Mouse (Mus musculus): ENCODE results near the gene Rdh19. TPM values are rescaled to one million over a fixed set of nuclear protein-coding genes. Genes with fewer than 3 reads are reported as not detected.
"Not testable (repeated sequence)": the region's sequence is repeated elsewhere in the genome, so short reads cannot be mapped to it uniquely, and the experiment has no call there.

Rdh19 gene
- total RNA-seq, 2 experiments from 2014 or later, result not detected

DNA sequence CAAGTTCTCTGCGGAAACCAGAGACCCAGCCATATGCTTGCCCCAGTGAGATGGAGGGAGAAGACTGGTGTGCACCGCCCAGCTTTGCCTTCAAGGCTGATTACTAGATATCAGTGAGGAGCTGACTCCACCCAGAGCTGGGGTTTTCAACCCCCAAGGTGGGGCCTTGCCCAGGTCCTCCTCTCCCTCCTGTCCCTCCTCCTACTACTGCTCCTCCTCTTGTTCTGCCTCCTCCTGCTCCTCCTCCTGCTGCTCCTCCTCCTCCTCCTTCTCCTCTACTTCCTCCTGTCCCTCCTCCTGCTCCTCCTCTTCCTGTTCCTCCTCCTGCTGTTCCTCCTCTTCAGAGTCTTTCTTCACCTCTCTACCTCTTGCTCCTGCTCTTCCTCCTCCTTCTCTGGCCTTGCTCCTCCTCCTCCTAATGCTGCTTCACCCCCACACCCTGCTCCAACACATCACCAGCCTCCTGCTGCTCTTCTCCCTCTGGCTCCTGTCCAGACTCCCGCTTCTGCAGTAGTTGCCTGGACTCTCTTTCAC is 29.5 kb downstream of the Rdh19 start:
- DNase-seq (ENCODE audit: low spot score in 2 of 2), result peak in 1 of 2 experiments; percentile 10

DNA sequence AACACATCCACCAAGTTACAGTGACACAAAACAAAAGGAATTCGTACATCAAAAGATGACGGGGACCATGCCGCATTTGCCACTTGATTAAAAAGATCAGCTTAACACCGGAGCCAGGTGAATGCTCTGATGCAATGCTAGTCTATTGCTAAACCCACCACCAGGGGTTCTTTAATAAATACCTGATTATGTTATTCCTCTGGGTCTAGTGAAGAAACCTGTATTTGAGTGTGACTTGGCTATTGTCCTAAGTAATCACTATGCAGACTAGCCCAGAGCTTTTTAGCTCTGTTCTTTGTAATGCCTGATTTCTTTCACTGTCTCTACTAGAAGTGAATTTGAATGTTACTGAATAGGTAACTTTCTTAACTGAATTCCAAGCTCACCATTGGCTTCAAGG is 31.3 kb downstream of the Rdh19 start:
- no peak for DNase-seq (ENCODE audit: low spot score in 2 of 2)

DNA sequence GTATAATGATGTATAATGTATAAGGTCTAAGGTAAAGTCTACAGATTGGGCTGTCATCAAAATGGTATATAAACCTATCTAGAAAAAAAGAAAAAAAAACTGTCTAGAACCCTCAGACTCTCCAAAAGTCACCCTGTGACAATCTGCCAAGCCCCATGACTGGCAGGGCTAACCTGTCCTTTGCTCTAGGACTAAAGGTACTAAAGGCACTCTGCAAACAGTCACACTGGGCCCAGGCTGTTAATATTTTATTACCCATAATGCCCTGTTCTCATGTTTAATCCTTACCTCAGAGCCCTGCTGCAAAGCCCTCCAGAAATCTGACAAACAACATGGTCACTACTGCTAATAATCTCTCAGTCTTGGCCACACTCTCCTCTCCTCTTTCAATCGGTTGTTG is 36.8 kb downstream of the Rdh19 start:
- DNase-seq (ENCODE audit: low spot score in 2 of 2), result no peak

DNA sequence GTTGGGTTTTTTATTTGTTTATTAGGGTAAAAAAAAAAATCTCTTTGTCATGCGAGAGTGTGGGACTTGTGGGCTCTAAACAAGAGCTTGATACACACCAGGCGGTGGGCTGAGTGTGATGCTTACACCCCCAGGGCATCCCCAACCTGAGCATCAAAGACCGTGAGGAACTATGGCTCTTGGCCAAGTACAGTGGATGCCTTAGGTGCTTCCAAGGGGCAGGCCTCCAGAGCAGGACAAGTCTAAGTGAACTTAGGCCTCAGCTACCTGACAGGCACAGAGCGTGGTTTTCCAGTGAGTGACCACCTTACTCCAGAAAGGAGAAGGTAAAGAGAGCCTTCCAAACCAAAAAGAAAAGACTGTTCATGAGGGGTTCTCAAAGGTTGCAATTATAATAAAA is 37.2 kb downstream of the Rdh19 start:
- no peak for DNase-seq (ENCODE audit: low spot score in 2 of 2)

DNA sequence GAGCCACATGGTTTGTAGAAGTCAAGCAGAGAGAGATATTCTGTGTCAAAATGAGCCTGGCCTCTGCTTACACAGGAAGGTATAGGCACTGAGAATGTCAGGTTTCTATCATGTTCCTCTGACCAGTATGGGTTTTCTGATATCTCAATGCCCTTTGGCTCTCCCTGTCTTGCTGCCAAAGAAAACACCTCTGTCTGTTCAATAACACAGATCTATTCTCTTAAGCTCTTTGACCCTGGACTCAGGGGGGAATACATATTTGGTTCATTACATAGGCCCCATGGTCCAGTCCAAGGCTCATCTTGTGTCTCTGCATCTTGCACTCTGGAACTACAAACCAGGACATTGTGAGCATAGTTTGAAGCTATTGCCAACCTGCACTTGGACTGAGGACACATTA is 38.9 kb downstream of the Rdh19 start, which contains the start of gene Rdh7:
Gene Rdh7, minus strand, starts transcription at position 213 of the 400 bp plus-strand sequence.
- no peak for DNase-seq (ENCODE audit: low spot score in 2 of 2)

DNA sequence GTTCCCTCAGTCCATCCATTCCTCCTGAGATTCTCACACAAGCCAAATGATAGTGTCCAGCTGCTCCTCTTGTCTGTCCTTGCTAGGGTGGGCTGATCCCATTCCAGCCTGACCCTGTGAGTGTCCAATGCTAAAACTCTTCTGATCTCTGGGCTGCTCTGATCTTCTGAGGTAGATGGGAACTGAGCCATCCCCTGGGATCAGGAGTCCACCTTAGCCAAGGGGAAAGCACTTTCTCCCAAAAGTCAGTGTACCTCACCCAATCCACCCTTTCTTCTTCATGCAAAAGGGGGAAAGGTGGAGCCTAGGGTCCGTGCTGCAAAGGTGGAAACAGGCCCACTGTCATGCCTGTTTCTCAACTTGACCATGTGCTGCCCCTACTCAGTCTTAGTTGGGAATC is 41.8 kb downstream of the Rdh19 start:
- DNase-seq (ENCODE audit: low spot score in 2 of 2), result no peak

DNA sequence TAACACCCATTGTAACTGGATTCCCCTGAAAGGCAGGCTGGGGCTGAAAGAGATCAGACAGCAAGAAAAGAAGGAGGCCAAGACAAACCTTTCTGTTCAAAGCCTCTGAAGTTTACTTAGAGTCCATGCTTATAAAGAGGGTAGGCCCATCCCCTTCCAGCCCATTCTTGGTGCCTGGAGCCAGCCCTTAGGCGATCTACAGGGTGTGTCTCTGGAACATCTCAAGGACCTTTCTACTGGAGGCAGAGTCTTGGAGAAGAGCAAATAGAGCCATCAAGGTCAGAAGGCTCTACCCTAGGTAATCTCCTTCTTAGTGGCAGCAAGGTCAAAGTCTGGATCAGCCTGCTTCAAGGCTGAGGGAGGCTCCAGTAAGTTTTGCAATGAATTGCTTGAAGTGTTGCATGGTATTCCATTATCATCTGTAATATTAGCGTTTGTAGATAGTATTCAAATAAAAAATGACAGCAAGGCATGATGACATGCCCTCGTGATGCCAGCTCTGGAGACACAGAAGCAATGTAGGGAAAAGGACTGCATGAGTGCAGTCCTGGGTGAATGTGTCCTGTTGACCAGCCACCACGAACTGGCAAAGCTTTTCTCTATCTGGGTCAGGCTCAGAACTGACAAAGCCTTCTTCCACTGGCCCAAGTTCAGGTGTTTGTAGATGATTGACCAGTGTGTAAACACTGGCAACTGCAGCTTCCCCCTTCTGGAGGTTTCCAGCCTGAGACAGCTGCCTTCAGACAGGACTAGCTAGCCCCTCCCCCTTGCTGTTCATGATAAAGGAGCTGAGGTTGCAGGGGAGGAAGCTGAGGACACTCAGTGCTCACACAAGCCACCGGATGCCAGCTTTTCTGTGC is 43.7 kb downstream of the Rdh19 start:
- not testable (repeated sequence) for DNase-seq (ENCODE audit: low spot score in 2 of 2)

DNA sequence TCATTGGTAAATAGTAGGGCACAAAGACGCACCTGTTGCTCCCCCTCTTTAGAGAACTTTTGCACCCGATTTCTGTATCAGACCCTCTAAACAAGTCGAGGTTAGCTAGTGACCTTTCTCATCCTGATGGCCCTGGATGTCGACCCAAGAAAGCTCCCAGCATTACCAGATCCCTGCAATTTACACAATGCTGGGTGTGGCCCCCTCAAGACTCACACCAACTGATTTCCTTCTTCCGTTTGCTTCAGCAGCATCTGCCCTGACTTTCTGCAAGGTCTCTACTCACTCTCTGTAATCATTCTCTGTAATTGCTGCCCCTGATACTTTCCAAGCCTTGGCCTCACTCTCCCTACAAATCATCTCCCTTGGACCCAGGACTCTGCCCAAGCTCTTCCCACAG is 47.0 kb downstream of the Rdh19 start:
- no peak for DNase-seq (ENCODE audit: low spot score in 2 of 2)

DNA sequence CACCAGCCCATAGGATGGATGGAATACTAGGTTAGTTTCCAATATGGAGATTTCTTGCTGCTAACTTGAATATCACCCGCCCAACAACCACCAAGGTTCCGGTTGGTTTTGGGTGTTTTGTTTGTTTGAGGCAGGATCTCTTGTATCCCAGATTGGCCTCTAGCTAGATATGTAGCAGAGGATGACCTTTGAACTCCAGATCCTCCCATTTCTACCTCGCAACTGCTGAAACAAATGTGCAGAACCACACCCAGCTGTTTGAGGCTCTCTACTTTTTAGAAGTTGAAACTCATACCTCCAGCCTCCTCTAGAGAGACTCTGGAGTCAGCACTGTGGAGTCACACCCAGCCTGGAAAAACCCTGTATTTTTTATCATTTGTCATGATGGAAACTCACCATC is 47.8 kb downstream of the Rdh19 start:
- no peak for DNase-seq (ENCODE audit: low spot score in 2 of 2)

DNA sequence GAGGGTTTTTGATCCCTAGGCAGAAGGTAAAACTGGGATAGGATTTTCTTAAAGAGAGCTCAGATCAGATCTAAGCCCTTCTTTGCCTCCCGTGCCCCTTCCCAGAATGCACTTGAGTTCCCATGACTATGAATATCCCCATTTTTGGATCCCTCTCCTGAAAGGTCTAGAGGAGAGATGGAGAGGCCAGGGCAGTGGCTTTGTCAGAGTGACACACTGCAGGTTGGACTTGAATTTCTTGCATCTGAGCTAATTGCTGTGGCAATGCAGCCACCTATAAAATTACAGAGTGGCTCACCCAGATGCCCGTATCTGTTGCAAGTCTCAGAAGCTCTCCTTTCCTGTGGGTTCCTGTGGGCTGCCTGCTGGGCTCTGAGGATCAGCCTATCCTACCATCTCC is 48.5 kb downstream of the Rdh19 start, which contains the start of gene Sdr9c7:
Gene Sdr9c7, plus strand, starts transcription at position 301 of the 400 bp plus-strand sequence.
- no peak for DNase-seq (ENCODE audit: low spot score in 2 of 2)

DNA sequence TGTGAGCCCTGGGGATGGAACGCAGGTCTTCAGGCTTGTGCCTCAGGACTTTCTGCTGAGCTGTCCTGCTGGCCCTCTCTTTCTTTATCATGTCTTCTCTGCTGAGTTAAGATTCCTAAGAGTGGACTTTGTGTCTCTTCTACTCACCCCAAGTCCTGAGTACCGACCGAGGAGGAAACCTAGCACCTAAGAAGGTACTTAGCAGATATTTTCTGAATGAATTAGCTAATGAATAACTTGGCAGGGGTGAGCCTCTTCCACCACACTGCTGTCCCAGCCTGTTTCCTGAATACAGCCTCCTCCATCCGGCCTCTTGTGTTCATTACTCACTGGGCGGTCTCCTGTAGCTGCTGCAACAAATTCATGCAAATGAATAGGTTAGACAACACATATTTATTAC is 50.1 kb downstream of the Rdh19 start:
- no peak for DNase-seq (ENCODE audit: low spot score in 2 of 2)

DNA sequence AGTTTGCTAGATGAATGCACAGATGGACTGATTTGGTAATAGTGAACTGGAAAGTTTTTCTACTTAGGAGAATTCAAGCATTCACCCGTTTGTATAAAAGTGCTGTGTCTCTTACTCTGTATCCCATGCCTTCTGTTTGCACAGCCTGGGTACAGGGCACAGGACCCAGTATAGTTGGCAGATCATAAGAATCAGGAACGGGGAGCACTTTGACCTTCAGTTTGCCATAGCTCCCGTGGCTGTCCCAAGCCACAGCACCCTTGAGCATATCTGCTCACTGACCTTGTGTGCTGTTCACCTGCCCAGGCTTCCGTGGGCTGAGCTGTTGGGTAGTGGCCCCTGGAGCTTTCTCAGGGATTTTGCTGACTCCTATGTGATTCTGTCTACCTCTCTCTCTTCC is 52.0 kb downstream of the Rdh19 start:
- no peak for DNase-seq (ENCODE audit: low spot score in 2 of 2)

DNA sequence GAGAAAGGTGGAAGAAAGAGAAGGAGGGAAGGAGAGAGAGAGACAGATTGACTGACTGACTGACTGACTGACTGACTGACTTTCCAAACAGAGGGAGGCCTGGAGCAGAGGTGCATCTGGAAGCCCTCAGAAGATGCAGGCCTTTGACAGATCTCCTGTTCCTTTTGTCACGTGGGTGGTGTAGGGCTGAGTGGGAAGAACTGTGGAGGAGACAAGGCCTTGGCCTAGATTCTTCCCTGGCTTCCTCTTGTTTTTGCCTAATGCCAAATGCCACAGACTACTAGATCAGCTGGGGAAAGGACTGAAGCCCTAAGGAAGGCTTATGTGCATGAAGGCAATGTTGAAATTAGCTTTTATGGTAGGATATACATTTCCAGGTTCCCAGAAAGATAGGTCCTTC is 53.4 kb downstream of the Rdh19 start:
- peak in 1 of 2 experiments; percentile 5 for DNase-seq (ENCODE audit: low spot score in 2 of 2)

DNA sequence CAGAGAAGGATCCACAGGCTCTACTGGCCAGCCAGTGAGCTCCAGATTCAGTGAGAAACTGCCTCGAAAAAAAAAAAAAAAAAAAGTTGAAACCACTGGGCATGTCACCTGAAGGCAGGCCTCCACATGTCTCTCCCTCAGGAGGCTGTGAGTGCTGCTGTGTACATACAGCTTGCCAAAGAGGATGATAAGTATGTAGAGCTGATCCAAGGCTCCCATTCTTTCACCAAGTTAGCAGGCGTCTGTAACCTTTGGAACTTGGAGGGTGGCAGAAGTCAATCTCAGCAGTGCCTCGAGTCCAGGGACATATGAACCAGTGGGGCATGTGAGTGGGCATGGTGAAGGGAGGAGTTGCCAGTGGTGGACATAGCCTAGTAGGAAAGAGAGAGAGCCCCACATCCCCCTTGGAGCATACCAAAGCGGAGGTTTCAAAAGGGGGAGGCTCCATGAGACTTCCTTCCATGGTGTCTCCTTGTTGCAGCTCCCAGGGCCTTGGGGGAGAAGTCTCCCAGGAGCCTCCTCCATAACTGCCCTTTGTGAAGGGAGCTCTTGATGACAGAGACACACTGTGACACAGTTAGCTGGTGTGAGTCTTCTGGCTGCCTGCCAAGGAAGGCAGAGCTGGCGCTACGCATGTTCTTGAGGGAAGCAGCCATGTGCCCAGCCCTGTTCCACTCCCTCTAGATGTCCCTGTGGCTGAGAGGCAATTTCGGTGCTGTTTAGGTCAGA is 55.2 kb downstream of the Rdh19 start:
- DNase-seq (ENCODE audit: low spot score in 2 of 2), result peak in 1 of 2 experiments; percentile 11

DNA sequence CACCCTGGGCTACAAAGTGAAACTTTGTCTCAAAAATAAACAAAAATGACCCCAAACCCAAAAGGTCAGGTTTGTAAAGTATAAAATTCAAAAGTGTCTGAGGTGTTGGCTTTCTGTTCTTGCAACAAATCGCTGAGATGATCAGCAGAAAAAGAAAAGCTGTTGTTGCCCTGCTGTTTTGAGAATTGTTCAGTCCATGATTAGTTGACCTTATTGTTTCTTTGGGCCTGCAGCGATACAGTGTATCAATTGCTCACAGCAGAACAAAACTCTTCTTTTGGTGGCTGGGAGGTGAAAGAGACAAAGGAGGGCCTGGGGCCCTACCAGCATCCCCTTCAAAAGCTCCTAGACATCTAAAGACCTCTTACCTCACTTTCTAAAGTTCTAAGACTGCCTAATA is 56.4 kb downstream of the Rdh19 start:
- no peak for DNase-seq (ENCODE audit: low spot score in 2 of 2)

DNA sequence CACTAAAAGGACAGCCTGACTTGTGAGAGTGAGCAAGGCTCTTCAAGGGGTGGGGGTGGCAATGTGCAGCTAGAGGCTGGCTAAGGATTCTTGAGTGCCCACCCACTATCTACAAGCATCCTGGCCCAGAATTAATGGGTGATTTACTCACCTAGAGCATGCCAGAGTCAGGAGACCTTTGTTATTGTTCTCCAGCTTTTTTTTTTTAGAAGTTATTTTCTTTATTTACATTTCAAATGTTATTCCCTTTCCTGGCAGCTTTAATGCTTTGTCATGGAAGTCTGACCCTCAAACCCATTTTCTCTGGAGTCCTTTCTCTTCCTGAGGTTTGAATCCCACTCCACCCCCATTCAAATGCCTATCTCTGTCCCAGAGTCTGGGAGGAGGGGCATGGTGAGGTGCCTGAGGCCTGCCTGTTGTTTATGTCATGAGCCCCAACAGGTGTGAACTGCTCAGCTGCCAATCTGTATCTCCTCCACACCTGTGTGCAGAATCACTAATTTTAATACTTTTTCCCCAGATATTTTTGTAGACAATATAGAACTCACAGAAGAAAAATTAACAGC is 57.7 kb downstream of the Rdh19 start:
- no peak for DNase-seq (ENCODE audit: low spot score in 2 of 2)

Other genes starting within 250 kb of the Rdh19 start
- gene Lrp1, start 228.8 kb upstream of the Rdh19 start, total RNA-seq (2021), result 100 to 1,000 TPM; 284 to 294 TPM
- 1 to 10 TPM; 5.7 to 7.3 TPM for gene Stat6, start 206.9 kb upstream of the Rdh19 start, total RNA-seq (2021)
- gene Nemp1, start 183.0 kb upstream of the Rdh19 start, total RNA-seq (2021), result 1 to 10 TPM; 6.6 to 6.7 TPM
- 10 to 100 TPM; 54.8 to 55.6 TPM for gene Nab2, start 181.4 kb upstream of the Rdh19 start, total RNA-seq (2021)
- 1 to 10 TPM in 1 of 2 experiments, under 1 TPM in 1; 0.79 to 1.7 TPM for gene Myo1a, start 144.8 kb upstream of the Rdh19 start, total RNA-seq (2021)
- 1 to 10 TPM; 3.8 to 6.9 TPM for gene Tac2, start 125.5 kb upstream of the Rdh19 start, total RNA-seq (2021)
- gene Zbtb39, start 110.4 kb upstream of the Rdh19 start, total RNA-seq (2021), result 10 to 100 TPM; 11.2 to 11.8 TPM
- 1 to 10 TPM in 1 of 2 experiments, under 1 TPM in 1; 0.99 to 1.2 TPM for gene Gpr182, start 98.2 kb upstream of the Rdh19 start, total RNA-seq (2021)
- gene Rdh1, start 90.2 kb upstream of the Rdh19 start, total RNA-seq (2021), result under 1 TPM in 1 of 2 experiments, not detected in 1; 0.15 TPM
- not detected for gene Rdh16f1, start 90.1 kb upstream of the Rdh19 start, total RNA-seq (2021)
- under 1 TPM; 0.35 to 0.43 TPM for gene Rdh9, start 73.5 kb upstream of the Rdh19 start, total RNA-seq (2021)
- gene Rdh16, start 48.8 kb upstream of the Rdh19 start, total RNA-seq (2021), result under 1 TPM in 1 of 2 experiments, not detected in 1; 0.35 TPM
- gene Rdh16f2, start 16.5 kb downstream of the Rdh19 start, total RNA-seq (2021), result not detected
- not detected for gene Rdh7, start 38.9 kb downstream of the Rdh19 start, total RNA-seq (2021)
- not detected for gene Sdr9c7, start 48.6 kb downstream of the Rdh19 start, total RNA-seq (2021)
- gene Hsd17b6, start 157.7 kb downstream of the Rdh19 start, total RNA-seq (2021), result not detected
- 1 to 10 TPM; 6.8 to 7.4 TPM for gene Prim1, start 165.2 kb downstream of the Rdh19 start, total RNA-seq (2021)
- 100 to 1,000 TPM; 338 to 356 TPM for gene Naca, start 185.6 kb downstream of the Rdh19 start, total RNA-seq (2021)
- 100 to 1,000 TPM; 146 to 153 TPM for gene Ptges3, start 209.0 kb downstream of the Rdh19 start, total RNA-seq (2021)
- gene Atp5b, start 233.3 kb downstream of the Rdh19 start, total RNA-seq (2021), result 1,000 to 10,000 TPM; 1,726 to 1,851 TPM
- gene Baz2a, start 241.6 kb downstream of the Rdh19 start, total RNA-seq (2021), result 10 to 100 TPM; 39.6 to 41.9 TPM

All from layer of hippocampus, adult 18-20 months (tissue).